Mouse (Mus musculus): Measurements from ENCODE around the gene Ankrd13c.

The Ankrd13c gene

GRCm38 (mm10) chr3:157952716-157953115 lies 5.7 kb downstream of the Ankrd13c start:
- no peak for DNase-seq (ENCODE audit: low spot score)

GRCm38 (mm10) chr3:157955466-157955865 lies 8.4 kb downstream of the Ankrd13c start:
- peak; percentile 25 for DNase-seq (ENCODE audit: low spot score)

GRCm38 (mm10) chr3:157956201-157956600 lies 9.2 kb downstream of the Ankrd13c start:
- no peak for DNase-seq (ENCODE audit: low spot score)

GRCm38 (mm10) chr3:157957320-157957719 lies 10.3 kb downstream of the Ankrd13c start:
- DNase-seq (ENCODE audit: low spot score), result no peak

GRCm38 (mm10) chr3:157971151-157971550 lies 24.1 kb downstream of the Ankrd13c start:
- no peak for DNase-seq (ENCODE audit: low spot score)

- DNase-seq (ENCODE audit: low spot score), result no peak
Measured at GRCm38 (mm10) chr3:157973236-157973635, 26.2 kb downstream of the Ankrd13c start.

GRCm38 (mm10) chr3:157979619-157980018 lies 32.6 kb downstream of the Ankrd13c start:
- DNase-seq (ENCODE audit: low spot score), result no peak

- no peak for DNase-seq (ENCODE audit: low spot score)
Measured at GRCm38 (mm10) chr3:157993322-157993721, 46.3 kb downstream of the Ankrd13c start.

- no peak for DNase-seq (ENCODE audit: low spot score)
Measured at GRCm38 (mm10) chr3:157995726-157996125, 48.7 kb downstream of the Ankrd13c start.

- DNase-seq (ENCODE audit: low spot score), result no peak
Measured at GRCm38 (mm10) chr3:157998742-157999369, 51.8 kb downstream of the Ankrd13c start.

- DNase-seq (ENCODE audit: low spot score), result no peak
Measured at GRCm38 (mm10) chr3:158008647-158009046, 61.6 kb downstream of the Ankrd13c start.

GRCm38 (mm10) chr3:158009762-158010320 lies 62.8 kb downstream of the Ankrd13c start:
- no peak for DNase-seq (ENCODE audit: low spot score)

- peak; percentile 91 for DNase-seq (ENCODE audit: low spot score)
Measured at GRCm38 (mm10) chr3:158031371-158031925, 84.4 kb downstream of the Ankrd13c start.

GRCm38 (mm10) chr3:158032106-158032505 lies 85.1 kb downstream of the Ankrd13c start:
- DNase-seq (ENCODE audit: low spot score), result peak; percentile 9

- peak; percentile 32 for DNase-seq (ENCODE audit: low spot score)
Measured at GRCm38 (mm10) chr3:158035866-158036265, 88.8 kb downstream of the Ankrd13c start.

- DNase-seq (ENCODE audit: low spot score), result peak; percentile 93
Measured at GRCm38 (mm10) chr3:158036329-158036988, 89.4 kb downstream of the Ankrd13c start, which contains the start of the genes Srsf11 and Lrrc40. Srsf11 (minus strand) TSS chr3:158036639. Lrrc40 (plus strand) TSS chr3:158036662.

GRCm38 (mm10) chr3:158038106-158038505 lies 91.1 kb downstream of the Ankrd13c start:
- DNase-seq (ENCODE audit: low spot score), result no peak

- DNase-seq (ENCODE audit: low spot score), result no peak
Measured at GRCm38 (mm10) chr3:158040755-158041154, 93.7 kb downstream of the Ankrd13c start.

- DNase-seq (ENCODE audit: low spot score), result no peak
Measured at GRCm38 (mm10) chr3:158049508-158049907, 102.5 kb downstream of the Ankrd13c start.
